Mouse (Mus musculus) heart, embryonic 12.5 days (tissue): ENCODE data around the gene Nudt14. TPM values are rescaled to one million over a fixed set of nuclear protein-coding genes. Genes with fewer than 3 reads are reported as not detected.

Experiments used
- ATAC-seq: fragments of 200-750 bp; cut with Nextera tagmentation; 2 replicates; pipeline ENCODE4 v1.8.0; 2017; ENCODE audit warnings: moderate TSS enrichment, moderate library complexity; ENCODE audit not compliant: insufficient number of reproducible peaks, low FRiP score
- H3K27ac ChIP-seq: fragments of 300-500 bp; sonication (generic); 2 replicates; pipeline ENCODE4 v1.5.1; 2016; ENCODE audit warnings: mild to moderate bottlenecking, moderate library complexity; ENCODE audit not compliant: poor library complexity, severe bottlenecking
- H3K27me3 ChIP-seq: fragments of 300-500 bp; sonication (generic); replicated peaks from 2 replicates; pipeline ENCODE4 v1.6.1; 2016; ENCODE audit warnings: mild to moderate bottlenecking, moderate library complexity
- H3K36me3 ChIP-seq: fragments of 300-500 bp; sonication (generic); 2 replicates; pipeline ENCODE4 v1.6.1; 2016; ENCODE audit warnings: mild to moderate bottlenecking, moderate library complexity
- H3K4me1 ChIP-seq: fragments of 300-500 bp; sonication (generic); replicated peaks from 2 replicates; pipeline ENCODE4 v1.6.1; 2016; ENCODE audit warnings: mild to moderate bottlenecking
- H3K4me2 ChIP-seq: fragments of 300-500 bp; sonication (generic); 2 replicates; pipeline ENCODE4 v1.6.1; 2016; ENCODE audit warnings: mild to moderate bottlenecking, moderate library complexity
- H3K4me3 ChIP-seq: fragments of 300-500 bp; sonication (generic); 2 replicates; pipeline ENCODE4 v1.5.1; 2016; ENCODE audit warnings: mild to moderate bottlenecking
- H3K9ac ChIP-seq: fragments of 300-500 bp; sonication (generic); 2 replicates; pipeline ENCODE4 v1.6.1; 2016; ENCODE audit warnings: mild to moderate bottlenecking, moderate library complexity
- H3K9me3 ChIP-seq: fragments of 300-500 bp; sonication (generic); replicated peaks from 2 replicates; pipeline ENCODE4 v1.6.1; 2016; ENCODE audit warnings: mild to moderate bottlenecking, moderate library complexity
- WGBS: fragments of 180-500 bp; shearing (Covaris S2); methylation state at CpG from one replicate; pipeline ENCODE4 v1.1.7; 2016; 5-methylcytosine and 5-hydroxymethylcytosine counted together
- polyA plus RNA-seq: library from polyadenylated mRNA; unstranded; fragments of >200 nt; fragmentation: Nextera tagmentation; extraction: Ambion mirVana; gene quantifications from 2 replicates; pipeline ENCODE4 v1.2.1, GENCODE M21; 2016

The Nudt14 gene
- polyA plus RNA-seq, 1 experiment from 2014 or later, result 38.3 TPM

DNA sequence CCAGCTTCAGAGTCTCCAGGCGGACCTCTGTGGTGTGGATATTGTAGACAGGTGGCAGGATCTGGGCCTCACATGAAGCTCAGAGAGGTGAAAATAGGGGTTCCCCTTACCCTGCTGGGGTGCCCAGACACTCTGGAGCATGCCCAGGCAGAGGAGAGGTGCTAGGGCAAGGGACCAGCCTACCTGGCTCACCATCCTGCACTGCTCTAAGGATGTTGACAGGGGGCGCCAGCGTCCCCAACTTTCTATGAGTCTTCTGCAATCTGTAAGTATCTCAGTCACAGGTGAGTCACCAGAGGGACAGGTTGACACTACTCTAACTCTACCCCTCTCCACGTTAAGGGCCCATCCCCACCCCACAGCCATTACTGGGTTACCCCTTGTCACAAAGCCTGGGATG, 5.4 kb upstream of the Nudt14 start:
- 25% methylated on average over 4 of the region's 4 CpGs for WGBS

DNA sequence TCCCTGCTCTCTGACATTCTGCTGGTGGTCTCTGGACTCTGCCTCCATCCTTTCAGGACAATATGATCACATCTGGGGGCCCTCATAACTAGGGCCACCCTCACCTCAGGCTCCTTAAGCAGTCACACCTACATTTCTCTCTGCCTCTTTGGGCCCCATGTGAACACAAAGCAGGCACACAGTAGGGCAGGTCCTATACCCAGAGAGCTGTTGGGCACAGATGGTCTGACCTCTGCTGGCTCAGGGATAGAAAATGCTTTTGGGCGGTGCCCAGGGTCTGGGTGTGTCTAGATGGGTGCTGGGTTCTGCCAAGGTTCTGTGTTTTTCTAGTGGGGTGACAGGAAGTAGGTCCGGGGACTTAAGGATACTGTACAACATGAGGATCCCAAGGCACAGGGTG, 1.7 kb upstream of the Nudt14 start:
- ATAC-seq, result no peak

More for the DNA sequence above, 5.4 kb upstream of the Nudt14 start:
- ATAC-seq, result no peak
- Histone ChIP-seq H3K4me3 (no peak overlapping the region), H3K4me1 (peaks cover 35% of the 10 kb centered on the region), H3K4me2 (no peak overlapping the region), H3K9ac (no peak overlapping the region), H3K36me3 (no peaks in the 10 kb centered on the region), H3K9me3 (no peaks in the 10 kb centered on the region), H3K27ac (peak overlapping the region; percentile 18; the same call in 1 of the 2 replicates), H3K27me3 (peaks cover 4% of the 10 kb centered on the region; the same call in 1 of the 2 replicates)

DNA sequence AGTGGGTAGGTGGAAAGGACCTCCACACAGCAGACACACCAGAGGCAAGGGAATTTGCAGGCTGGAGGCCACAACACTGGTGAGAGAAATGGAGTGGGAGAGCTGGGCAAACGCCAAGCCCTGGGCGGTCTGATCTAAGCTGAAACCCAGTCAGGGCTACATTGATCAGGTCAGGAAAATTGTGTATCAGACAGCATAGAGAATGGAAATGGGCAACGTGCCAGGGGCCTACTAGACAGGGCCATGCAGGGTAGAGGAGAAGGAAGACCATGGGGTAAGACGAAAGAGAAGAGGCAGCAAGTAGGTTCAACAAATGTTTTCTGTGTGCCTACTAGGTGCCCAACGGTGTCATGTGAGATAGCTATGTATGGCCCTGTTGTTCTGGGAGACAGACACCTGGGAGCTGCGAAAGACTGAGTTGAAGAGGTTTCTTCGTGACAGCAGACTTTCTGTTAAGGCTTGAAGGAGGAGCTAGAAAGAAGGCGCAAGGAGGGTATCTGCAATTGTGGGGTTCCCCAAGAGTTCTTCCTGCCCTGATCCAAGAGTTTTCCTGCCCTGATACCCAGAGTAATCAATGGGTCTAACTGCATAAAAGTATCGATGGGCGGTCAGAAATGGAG, 658 bp downstream of the Nudt14 start:
- Histone ChIP-seq H3K4me3 (peak overlapping the region; percentile 83), H3K27ac (no peak overlapping the region), H3K9ac (peak overlapping the region; percentile 85), H3K27me3 (0 out of 2 replicates have a peak, but pooled peaks cover 17% of the 10 kb centered on the region), H3K9me3 (no peaks in the 10 kb centered on the region), H3K4me2 (peak overlapping the region; percentile 83), H3K36me3 (no peaks in the 10 kb centered on the region), H3K4me1 (peaks cover 36% of the 10 kb centered on the region)
- ATAC-seq, result no peak
- WGBS, result 38% methylated on average over 10 of the region's 10 CpGs

More for the DNA sequence above, 1.7 kb upstream of the Nudt14 start:
- Histone ChIP-seq H3K4me3 (no peak overlapping the region), H3K4me2 (no peak overlapping the region), H3K9ac (no peak overlapping the region), H3K27me3 (peaks cover 14% of the 10 kb centered on the region; the same call in 1 of the 2 replicates), H3K36me3 (no peaks in the 10 kb centered on the region), H3K27ac (no peak overlapping the region), H3K9me3 (no peaks in the 10 kb centered on the region), H3K4me1 (peaks cover 30% of the 10 kb centered on the region)
- WGBS, result 70% methylated on average over 2 of the region's 2 CpGs

DNA sequence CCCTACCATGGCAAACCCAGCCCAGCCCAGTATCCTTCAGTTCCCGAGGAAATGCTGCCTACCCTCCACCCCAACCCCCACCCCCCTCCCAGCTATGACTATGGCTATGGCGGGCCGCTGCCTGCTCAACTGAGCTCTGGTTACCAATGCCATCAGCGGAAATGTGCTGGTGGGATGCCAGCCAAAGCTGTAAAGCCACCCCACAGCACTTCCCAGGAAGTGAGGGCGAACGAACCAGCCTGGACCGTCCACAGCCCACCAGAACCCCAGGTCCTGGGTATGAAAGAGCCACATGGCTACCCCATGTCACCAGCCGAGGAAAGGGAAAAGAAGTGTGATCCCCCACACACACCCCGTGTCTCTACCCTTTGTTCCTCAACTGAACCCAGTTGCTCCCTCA, 1.2 kb downstream of the Nudt14 start:
- Histone ChIP-seq H3K4me3 (no peak overlapping the region), H3K9ac (no peak overlapping the region), H3K27ac (no peak overlapping the region), H3K9me3 (no peaks in the 10 kb centered on the region), H3K4me2 (no peak overlapping the region), H3K27me3 (0 out of 2 replicates have a peak, but pooled peaks cover 17% of the 10 kb centered on the region), H3K4me1 (peaks cover 36% of the 10 kb centered on the region), H3K36me3 (no peaks in the 10 kb centered on the region)
- no peak for ATAC-seq
- WGBS, result 70% methylated on average over 9 of the region's 9 CpGs

DNA sequence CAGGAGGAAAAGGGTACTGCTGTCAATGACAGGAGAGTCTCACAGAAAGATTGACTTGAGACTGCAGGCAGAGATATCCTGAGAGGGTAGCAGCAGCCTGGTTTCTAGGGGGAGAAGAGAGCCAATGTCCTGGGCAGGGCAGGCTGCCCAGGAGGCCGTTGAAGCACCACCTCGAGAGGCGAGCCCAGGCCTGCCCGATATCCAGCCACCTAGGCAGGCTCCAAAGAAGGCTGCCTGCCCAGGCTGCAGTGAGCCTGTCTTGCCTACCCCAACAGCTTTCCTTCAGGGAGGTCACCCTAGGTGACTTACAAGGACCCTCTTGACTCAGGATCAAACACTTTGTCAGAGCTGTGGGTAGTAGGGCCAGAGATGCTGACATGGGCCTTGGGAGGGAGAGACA, 1.7 kb downstream of the Nudt14 start:
- no peaks in the 10 kb centered on the region for H3K9me3 ChIP-seq
- WGBS, result 85% methylated on average over 4 of the region's 4 CpGs
- H3K9ac ChIP-seq, result no peak overlapping the region
- no peaks in the 10 kb centered on the region for H3K36me3 ChIP-seq
- H3K27ac ChIP-seq, result no peak overlapping the region
- H3K4me1 ChIP-seq, result peaks cover 36% of the 10 kb centered on the region
- no peak overlapping the region for H3K4me2 ChIP-seq
- H3K4me3 ChIP-seq, result no peak overlapping the region
- ATAC-seq, result no peak
- 0 out of 2 replicates have a peak, but pooled peaks cover 17% of the 10 kb centered on the region for H3K27me3 ChIP-seq

DNA sequence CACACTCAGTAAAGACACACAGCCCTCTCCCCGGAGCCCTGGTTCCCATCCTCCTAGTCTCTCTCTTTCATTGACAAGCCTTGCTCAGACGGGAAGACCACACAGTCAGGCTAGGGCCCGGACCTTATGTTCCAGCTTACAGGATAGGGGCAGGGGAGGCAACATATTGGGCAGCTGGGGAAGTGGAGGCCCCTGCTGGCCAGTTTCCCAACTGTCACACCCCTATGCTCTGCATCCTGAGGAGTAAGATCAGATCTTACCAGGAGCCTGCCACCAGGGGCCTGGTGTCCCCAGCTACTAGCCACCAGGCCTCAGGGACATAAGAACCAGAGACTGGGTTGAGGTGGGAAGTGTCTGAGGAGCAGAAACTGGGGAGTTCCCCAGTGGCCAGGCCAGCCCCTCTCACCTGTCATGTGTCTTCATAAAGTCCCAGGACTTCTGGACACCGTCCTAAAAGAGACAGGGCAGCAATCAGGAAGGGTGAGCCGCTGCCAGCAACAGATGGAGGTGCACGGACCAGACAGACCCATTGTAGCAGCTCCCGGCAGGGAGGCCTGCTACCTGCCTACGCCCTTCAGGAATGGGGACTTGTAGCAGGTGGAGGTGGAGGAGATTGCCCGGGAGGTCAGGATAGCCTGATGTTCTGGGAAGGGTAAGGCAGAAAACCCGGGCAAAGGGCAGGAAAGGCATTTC, 2.9 kb downstream of the Nudt14 start:
- Histone ChIP-seq H3K4me3 (no peak overlapping the region), H3K27me3 (0 out of 2 replicates have a peak, but pooled peaks cover 17% of the 10 kb centered on the region), H3K9ac (no peak overlapping the region), H3K9me3 (no peaks in the 10 kb centered on the region), H3K27ac (no peak overlapping the region), H3K36me3 (no peaks in the 10 kb centered on the region), H3K4me2 (no peak overlapping the region), H3K4me1 (peaks cover 36% of the 10 kb centered on the region)
- ATAC-seq, result no peak
- WGBS, result 63% methylated on average over 10 of the region's 10 CpGs

DNA sequence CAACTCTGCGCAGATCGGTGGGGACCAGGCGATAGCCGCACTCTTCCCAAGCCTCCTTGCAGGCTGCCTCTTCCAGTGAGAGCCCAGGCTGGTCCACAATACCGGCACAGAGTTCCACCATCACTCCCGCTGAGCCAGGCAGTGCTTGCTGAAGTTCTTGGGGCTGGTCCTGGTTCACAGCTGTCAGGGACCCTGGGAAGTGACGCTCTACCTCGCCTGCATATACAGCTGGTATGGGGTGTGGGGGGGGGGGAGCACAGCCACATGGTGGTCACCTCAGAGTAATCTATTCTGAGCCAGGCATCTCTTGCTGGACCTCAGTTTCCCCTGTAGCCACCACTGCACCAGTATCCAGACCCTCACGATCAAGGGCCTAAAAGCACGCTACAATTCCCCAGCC, 3.6 kb downstream of the Nudt14 start:
- 61% methylated on average over 10 of the region's 10 CpGs for WGBS
- Histone ChIP-seq H3K9ac (peak overlapping the region; percentile 13; the same call in 1 of the 2 replicates), H3K27me3 (0 out of 2 replicates have a peak, but pooled peaks cover 21% of the 10 kb centered on the region), H3K4me2 (no peak overlapping the region), H3K36me3 (no peaks in the 10 kb centered on the region), H3K9me3 (no peaks in the 10 kb centered on the region), H3K4me1 (peaks cover 36% of the 10 kb centered on the region), H3K27ac (no peak overlapping the region), H3K4me3 (no peak overlapping the region)
- no peak for ATAC-seq

DNA sequence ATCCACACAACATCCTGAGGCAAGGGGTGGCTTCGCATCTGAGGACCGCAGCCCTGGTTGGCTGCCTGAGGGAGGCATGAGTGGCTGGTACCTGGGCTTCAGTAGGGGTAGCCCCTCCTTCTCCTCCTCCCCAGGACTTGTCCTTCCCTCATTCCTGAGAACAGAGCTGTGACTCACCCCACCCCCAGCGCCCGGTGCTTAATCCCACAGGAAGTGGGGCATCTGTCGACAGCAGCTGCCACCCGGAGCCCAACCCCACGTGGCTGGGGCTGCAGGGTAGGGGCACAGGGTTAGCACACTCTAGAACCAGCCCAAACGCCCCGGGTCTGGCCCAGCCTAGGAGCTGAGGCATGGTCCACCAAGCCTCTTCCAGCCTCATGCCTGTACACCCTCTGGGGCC, 4.0 kb downstream of the Nudt14 start:
- H3K27ac ChIP-seq, result no peak overlapping the region
- 0 out of 2 replicates have a peak, but pooled peaks cover 22% of the 10 kb centered on the region for H3K27me3 ChIP-seq
- peak overlapping the region; percentile 13; the same call in 1 of the 2 replicates for H3K9ac ChIP-seq
- no peak overlapping the region for H3K4me2 ChIP-seq
- H3K36me3 ChIP-seq, result no peaks in the 10 kb centered on the region
- no peak overlapping the region for H3K4me3 ChIP-seq
- H3K4me1 ChIP-seq, result peaks cover 39% of the 10 kb centered on the region
- WGBS, result 31% methylated on average over 9 of the region's 9 CpGs
- no peaks in the 10 kb centered on the region for H3K9me3 ChIP-seq
- ATAC-seq, result no peak

DNA sequence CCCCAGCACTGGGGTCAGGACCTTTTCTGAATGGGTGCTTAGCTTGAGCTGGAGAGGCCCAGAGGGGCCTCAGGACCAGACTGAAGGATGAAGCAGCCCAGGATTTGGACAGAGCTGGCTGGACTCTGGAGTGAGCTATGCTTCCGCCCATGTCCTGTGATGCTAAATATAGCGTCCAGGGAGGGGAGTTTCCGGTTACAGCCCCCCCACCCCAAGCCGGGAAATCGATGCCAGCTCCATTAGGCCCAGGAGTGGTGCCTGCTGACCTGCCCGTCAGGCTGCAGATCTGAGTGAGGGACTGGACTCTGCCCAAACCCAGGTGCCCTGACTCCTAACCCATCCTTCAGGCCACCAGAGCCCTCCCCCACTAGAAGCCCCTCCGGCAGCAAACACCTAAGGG, 9.3 kb downstream of the Nudt14 start:
- Histone ChIP-seq H3K27ac (no peak overlapping the region), H3K36me3 (no peaks in the 10 kb centered on the region), H3K4me1 (peaks cover 36% of the 10 kb centered on the region), H3K9ac (peak overlapping the region; percentile 35; the same call in 1 of the 2 replicates), H3K9me3 (no peaks in the 10 kb centered on the region), H3K4me2 (peak overlapping the region; percentile 11; the same call in 1 of the 2 replicates), H3K27me3 (peaks cover 47% of the 10 kb centered on the region), H3K4me3 (no peak overlapping the region)
- 25% methylated on average over 7 of the region's 7 CpGs for WGBS
- no peak for ATAC-seq

DNA sequence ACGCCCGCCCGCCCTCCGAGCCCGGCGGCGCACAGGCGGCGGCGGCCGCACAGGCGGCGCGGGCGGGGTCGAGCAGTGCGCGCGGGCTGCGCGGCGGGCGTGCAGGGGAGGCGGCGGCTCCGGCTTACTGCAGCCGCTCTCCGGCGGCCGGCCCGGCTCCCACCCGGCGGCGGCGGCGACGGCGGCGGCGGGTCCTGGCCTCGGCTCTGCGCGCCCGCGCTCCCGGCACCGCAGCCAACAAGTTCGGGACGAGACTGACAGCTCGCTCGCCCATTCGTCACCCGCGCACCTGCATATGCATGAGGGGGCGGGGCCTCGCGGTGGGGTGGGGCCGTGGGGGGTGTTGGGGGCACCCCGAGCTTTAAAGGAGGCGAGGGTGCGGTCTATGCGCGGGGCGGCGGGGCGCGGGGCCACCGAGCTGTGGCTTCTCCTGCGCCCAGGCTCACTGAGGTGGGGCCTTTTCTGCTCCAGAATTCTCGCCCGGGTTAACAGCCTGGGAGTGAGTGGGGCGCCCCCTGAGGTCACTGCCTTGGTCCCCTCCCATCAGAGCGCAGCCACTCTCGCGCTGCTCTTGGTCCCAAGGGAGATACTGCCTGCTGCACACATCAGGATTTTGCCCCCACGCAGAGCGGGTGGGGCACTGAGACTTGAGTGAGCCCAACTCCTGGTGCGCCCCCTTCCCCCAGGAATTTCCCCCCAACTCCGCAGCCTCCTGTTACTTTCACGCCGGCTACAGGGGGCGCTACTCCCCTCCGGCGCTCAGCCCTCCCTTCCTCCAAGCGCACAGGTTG, 12.2 kb downstream of the Nudt14 start, which contains the start of gene Jag2:
Gene Jag2, minus strand, starts transcription at position 215 of the 791 bp plus-strand sequence.
- 15% methylated on average over 82 of the region's 85 CpGs for WGBS
- Histone ChIP-seq H3K9me3 (no peaks in the 10 kb centered on the region), H3K9ac (peak within 1 kb of the TSS; percentile 70)

More for the DNA sequence above, 12.2 kb downstream of the Nudt14 start, which contains the start of gene Jag2:
- H3K27ac ChIP-seq, result no peak within 1 kb of the TSS
- peak; percentile 43; the same call in 1 of the 2 replicates for ATAC-seq
- peak within 1 kb of the TSS; percentile 98 for H3K4me2 ChIP-seq
- H3K27me3 ChIP-seq, result peaks cover 76% of the 10 kb centered on the region
- H3K4me1 ChIP-seq, result peaks cover 37% of the 10 kb centered on the region
- H3K4me3 ChIP-seq, result peak within 1 kb of the TSS; percentile 66
- H3K36me3 ChIP-seq, result no peaks in the 10 kb centered on the region
